Mouse (Mus musculus) hindlimb bud, embryonic 11.5 days (tissue): ENCODE measurements at regions not wholly inside any gene's neighbourhood (a gene's known extent, or its start where the extent isn't known, plus 50 kb on each side); places are given as distances from the start of the nearest gene placed in this dataset.

Experiments used
- DNase-seq: peaks from one replicate; pipeline ENCODE4 v3.0.0-alpha.2; 2012; ENCODE audit warnings: low read depth, low spot score; ENCODE audit errors: extremely low spot score

DNA sequence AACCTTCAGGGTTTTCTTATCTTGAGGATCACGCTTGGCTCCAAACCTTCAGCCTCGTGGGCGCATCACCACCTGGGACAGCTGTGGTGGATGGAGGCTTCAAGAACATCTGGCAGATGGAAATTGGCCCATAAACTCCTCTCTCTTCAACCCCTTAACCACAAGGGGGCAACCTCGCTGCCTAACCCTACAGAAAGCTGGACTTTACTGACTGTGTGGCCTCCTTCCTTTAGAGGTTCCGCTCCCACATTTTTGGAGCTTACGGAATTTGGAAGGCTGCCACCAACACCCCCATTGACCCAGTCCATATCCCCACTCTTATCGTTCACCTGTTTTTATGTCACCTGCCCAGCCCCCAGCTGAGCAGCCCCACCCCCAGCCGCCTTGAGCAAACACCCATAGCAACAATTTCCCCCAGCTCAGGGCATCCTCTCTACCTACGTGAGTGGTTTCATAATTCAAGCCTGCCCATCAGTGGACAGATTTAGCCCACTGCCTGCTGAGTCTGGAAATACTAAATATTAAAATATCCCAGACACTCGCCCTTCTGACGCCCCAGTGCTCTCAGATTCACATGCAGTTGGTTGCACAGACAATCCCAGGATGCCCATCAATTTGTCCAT is 167.0 kb upstream of the Slc22a22 start:
- peak; percentile 10 for DNase-seq

DNA sequence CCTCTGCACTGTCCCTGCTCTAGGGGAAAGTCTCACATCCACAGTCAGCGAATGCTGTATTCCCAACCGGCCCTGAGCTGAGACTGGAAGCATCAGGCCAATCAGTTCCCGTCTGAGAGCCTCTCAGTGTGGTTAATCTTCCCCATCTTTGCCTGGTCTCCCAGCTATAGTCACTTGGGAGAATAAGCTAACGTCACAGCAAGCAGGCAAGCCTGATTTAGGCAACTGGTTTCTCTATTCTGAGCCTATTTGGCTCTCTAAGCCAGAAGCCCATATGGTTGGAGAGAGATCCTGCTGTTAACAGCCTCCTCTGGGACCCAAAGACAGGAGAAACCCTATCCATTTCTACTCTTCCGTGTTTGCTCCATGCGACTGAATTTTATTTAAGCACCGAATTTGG is 161.7 kb upstream of the Slc22a22 start:
- DNase-seq, result no peak

DNA sequence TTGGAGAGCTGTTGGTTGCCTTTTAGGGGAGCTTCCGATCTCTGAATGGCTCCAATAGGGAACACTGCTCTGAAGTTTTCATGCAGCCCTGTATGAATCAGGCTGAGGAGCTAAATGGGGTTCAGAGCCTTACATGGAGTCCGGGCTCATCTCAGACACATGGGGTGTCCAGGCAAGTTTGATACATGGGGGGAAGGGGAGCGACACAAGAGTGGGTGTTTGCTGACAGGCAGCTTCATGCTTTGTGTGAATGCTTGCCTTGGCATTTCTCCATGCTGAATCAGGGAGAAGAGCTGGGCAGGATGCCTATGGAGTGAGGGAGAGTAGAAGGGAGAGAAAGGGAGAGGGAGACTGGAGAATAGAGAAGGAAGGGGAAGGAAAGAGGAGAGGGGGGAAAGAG is 155.6 kb upstream of the Slc22a22 start:
- DNase-seq, result no peak

- no peak for DNase-seq
These were observed 155.1 kb upstream of the Slc22a22 start for GRCm38 (mm10) chr15:57632537-57632936.

DNA sequence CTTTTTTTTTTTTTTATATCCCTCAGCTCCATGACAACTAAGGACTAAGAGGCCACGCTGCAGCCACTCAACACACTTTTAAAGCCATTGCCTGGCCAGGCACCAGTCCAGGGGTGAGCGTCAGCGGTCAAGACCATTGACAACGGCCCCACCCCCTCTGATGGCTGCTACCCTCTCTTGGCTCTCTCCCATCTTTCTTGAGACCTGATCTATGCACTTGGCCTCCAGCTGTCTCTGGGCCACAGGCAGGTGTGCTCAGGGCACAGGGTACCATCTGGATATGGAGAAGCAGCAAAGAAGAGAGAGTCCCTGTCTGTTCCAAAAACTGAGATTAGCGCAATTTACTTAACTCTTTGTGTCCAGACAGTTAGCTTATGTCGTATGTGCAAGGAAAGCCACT is 141.0 kb upstream of the Slc22a22 start:
- no peak for DNase-seq

DNA sequence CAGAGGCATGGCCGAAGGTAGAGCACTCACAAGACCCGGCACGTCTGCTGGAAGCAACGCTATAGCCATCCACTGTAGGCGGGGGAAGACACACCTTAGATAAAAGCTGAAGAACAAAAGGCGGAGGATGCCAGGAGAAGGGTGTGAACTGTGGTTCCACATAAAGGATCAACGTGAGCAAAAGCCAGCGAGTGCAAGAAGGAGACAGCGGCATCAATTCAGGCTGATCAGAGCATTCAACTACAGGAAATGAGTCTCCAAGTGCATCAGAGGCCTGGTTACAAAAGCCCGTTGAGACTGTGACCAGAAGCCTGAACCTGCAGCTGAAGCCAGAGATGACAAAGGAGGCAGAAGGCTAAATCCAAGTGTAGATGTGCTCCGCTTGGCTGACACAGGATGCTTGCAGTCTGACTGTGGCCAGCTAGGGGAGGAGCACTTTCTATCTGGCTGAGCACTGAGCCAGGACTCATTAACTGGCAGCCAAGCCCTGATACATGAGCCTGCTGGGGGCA is 139.5 kb upstream of the Slc22a22 start:
- no peak for DNase-seq

GRCm38 (mm10) chr15:57610006-57610405 is 132.6 kb upstream of the Slc22a22 start:
- DNase-seq, result no peak

DNA sequence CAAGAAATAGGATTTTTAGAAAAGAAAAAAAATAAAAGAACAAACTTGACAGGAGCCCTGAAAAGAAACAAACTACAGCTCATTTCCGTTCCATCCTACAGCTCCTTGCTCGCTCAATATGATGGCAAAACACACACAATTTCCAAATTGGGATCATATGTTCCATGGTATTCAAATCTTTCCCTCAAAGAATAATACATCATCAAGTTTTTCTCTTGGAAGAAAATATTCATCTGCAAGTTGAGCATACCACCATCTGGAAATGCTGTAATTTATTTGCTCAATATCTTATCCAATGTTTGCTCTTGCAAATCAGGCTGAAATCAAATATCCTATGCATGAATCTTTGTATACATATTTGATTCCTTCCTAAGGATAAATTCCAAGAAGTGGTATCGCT is 131.1 kb upstream of the Slc22a22 start:
- no peak for DNase-seq

DNA sequence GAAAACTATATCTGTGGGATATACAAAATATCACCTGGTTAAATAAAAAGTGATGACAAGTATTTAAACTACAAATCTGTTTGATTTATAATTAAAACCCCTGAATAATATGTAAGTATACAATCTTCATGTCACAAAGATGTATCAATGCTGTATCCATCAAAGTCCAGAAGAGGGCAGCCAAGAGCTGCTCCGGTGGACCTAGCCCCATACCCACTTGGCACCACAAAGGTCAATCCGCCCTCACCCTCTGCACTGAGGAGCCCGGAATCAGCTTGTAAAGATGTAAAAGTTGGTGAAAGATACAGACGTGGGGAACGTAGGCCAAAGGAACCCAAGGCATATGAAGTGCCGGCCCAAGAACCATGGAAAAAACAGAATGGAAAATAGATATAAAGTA is 123.1 kb upstream of the Slc22a22 start:
- DNase-seq, result peak; percentile 22

DNA sequence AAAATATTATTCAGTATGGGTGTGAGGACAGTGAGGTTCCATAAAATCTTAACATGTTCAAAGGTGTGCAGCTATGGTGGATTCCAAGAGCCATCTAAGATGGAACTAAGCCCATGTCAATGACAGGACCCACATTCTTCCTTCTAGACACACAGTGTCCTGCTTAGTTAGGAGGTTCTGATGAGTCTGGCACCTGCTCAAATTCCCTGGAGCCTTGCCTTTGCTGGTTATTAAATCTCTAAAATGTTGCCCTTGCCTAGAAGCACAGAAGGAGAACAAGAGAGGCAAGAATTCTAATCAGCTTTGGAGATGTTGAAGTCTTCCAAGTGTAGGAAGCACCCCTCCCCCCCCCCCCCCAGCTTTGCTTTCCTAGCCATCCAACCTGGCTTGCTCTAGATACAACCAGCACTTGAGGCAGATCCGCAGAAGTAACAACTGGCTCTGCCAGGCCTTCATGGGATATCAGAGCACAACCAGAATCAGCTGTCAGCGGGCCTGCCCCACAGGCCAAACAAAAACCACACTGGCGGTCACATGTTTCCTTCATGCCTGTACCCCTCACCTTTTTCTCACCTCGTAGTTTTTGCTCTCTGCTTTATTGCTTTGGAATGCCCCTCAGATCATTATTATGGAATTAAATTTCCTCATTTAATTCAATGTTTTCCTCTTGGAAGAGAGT is 116.0 kb upstream of the Slc22a22 start:
- no peak for DNase-seq

GRCm38 (mm10) chr15:57590597-57591219 is 113.3 kb upstream of the Slc22a22 start:
- no peak for DNase-seq

GRCm38 (mm10) chr15:57589404-57590377 is 112.3 kb upstream of the Slc22a22 start:
- DNase-seq, result peak; percentile 52

DNA sequence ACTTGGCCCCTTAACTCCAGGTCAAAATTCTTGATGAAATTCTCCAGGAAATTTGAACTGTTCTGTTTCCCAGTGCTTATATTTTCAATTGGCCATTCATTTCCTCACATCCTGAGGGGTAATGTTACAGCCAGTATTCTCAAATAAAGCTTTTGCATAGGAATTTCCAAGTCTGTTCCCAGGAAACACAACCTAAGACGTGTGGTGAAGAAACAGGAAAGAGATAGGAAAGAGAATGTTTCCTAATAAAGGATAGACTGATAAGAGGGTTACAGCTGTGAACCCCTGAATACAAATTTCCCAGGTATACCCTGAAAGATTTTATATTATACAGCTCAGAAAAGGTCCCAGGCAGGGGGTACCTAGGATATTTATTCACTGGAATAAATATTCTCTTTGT is 108.0 kb upstream of the Slc22a22 start:
- no peak for DNase-seq

DNA sequence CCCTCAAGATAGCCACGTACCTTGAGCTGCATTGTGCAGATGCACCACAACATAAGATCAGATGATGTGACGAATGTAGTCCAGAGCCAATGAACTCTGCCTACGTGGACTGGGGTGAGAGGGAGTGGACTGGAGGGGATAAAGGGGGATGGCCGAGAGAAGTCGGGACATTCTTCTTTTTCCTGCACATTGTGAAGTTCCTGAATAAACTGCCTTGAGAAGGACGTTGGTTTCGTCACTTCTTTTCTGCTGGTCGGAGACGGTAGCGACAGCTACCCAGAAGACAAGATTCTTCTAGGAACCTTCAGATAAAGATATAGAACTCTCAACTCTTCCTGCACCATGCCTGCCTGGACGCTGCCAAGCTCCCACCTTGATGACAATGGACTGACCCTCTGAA is 107.1 kb upstream of the Slc22a22 start:
- DNase-seq, result no peak

DNA sequence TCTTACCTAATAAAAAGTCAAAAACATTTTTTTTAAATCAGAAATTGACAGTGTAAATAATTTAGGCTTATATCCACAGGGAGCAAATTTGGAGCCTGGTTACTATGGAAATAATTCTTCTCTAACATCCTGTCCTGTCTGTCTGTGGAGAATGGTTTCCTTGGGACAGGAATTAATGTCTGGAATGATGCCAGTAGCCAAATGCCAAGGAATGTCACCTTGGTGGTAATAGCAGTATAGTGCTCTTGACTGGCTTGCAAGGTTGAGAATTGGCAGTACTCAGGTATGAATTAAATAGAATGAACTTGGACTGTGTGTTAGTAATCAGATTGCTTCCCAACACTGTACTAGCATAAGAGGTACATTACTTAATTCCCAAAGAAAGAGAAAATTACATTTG is 103.8 kb upstream of the Slc22a22 start:
- DNase-seq, result no peak

DNA sequence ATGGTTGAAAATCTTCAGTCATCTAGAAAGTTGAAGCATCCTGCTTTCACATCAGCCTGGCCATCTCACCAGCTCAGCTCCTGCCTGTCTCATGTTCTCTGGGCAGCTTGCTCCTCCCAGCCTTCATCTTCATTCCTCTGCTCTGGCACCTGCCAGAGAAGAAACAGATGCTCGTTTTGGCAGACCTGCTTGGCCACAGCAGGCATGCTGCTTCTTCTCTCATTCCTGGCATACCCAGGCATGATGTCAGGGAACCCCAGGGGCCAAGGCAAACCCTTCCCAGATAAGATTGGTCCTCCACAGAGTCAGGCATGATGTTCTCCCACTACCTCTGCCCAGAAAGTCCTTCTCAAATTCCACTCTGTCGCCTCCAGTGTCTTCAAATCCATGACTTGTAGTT is 101.4 kb upstream of the Slc22a22 start:
- DNase-seq, result no peak

DNA sequence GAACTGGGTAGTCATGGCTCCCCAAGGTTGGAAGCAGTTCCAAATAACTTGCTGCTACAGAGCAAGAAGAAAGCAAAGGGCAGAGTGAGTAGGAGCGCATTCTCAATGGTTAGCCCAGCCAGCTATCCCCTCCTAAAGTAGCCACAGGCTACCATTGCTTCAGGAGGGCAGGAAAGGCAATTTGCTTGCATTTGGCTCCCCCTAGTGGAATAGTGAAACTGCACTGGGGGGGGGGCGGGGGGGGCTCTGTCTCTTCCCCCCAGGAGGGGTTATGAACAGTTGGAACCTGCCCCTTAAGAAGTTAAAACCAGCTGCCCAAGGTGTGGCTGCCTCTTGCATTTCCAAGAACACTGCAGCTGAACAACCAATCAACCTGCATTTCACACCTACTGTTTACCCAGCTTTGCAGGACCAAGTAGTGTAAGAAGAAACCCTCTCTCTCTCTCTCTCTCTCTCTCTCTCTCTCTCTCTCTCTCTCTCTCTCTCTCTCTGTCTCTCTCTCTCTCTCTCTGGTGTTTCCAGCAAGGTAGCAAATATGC is 96.7 kb upstream of the Slc22a22 start:
- no peak for DNase-seq

DNA sequence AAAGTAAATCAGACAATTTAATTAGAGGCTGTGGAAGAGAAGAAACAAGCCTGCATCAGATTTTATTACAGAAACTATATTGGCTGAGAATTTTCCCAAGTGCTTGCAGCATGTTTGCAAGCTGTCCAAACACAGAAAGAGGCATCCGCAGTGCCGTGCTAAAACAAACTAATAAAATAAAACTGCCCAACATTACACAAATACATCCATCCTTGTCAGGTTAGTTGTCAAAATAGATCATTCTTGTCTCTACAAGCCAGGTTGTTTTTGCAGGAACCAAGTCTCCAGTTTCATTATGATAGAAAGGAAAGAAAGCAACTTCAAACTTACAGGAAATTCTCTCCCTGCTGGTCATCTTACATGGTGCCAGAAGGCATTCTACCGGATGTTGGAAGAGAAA is 95.0 kb upstream of the Slc22a22 start:
- DNase-seq, result no peak

- no peak for DNase-seq
These were observed 90.7 kb upstream of the Slc22a22 start for GRCm38 (mm10) chr15:57568006-57568630.

DNA sequence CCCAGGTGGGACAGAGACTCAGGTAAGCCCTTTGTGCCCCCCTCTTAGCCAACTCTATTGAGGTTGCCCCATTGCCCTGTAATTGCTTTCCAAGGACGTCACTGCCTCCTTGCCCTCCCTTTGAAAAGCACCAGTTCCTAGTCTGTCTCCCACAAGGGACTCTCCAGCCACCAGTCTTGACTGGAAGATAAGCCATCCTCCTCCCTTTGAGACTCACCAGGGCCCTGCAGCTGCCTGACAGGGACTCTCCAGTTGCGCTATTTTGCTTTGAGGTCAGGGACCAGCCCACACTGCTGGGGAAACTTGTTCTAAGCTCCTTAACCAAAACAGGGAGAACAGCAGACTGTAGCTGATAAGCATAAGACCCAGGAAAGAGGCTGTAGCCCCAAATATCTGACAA is 69.7 kb upstream of the Slc22a22 start:
- DNase-seq, result no peak
